Mouse (Mus musculus) layer of hippocampus, postnatal 14 days (tissue): Measurements from ENCODE around the gene Slamf1. TPM values are rescaled to one million over a fixed set of nuclear protein-coding genes. Genes with fewer than 3 reads are reported as not detected.

Experiments
- DNase-seq, 2 experiments: peaks; one replicate each; pipeline ENCODE4 v3.0.0; 2021 to 2022; ENCODE audit warnings: low spot score in 2 of 2, mixed read lengths in 1 of 2
- long read RNA-seq, 2 experiments: library from polyadenylated mRNA; stranded (forward); transcript quantifications; one replicate each; pipeline ENCODE4 v2.0.0; 2021
- total RNA-seq, 2 experiments: library from RNA; stranded (reverse); gene quantifications; 2 replicates each; pipeline ENCODE4 v1.2.3; 2021

Gene Slamf1
- total RNA-seq, result under 1 TPM in 1 of 2 experiments, not detected in 1; 0.31 TPM
- long read RNA-seq, experiment 1, result 0 reads
- long read RNA-seq, experiment 2, result 0 reads

DNA sequence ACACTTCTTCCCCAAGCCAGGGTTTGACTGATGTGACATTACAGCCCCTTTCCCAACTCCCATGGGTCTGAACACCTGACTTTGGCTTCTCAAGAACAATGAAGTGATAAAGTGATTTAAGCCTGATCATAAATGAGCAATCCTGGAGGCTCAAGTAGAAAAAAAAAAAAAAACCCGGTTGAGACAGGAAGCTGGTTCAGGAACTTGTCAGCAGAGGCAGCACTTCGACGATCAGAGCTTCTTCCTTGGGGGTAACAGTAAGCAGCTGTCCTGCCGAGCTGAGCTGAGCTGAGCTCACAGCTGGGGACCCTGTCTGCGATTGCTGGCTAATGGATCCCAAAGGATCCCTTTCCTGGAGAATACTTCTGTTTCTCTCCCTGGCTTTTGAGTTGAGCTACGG, at the start of gene Slamf1:
Gene Slamf1 (plus strand): TSS at position 230 of the 400 bp plus-strand sequence.
- DNase-seq, result no peak

- DNase-seq, result no peak
Observed at GRCm38 (mm10) chr1:171731195-171731594, 35.7 kb upstream of the Slamf1 start.

DNA sequence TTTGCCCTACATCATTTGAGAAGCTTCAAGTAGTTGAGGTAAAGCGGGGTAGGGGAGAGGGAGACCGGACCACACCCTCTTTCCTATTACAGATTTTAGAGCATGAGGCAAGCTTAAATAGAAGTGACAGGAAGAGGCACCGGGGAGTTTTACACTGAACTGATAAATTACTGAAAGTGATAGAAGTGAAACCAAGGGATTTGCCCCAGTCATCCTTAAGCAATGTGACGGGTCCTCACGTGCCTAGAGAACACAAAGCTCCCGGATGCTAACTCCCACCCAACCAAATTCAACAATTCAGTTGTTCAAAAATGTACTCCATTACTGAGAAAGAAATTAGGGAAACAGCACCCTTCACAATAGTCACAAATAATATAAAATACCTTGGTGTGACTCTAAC, 32.0 kb upstream of the Slamf1 start:
- DNase-seq, result no peak

DNA sequence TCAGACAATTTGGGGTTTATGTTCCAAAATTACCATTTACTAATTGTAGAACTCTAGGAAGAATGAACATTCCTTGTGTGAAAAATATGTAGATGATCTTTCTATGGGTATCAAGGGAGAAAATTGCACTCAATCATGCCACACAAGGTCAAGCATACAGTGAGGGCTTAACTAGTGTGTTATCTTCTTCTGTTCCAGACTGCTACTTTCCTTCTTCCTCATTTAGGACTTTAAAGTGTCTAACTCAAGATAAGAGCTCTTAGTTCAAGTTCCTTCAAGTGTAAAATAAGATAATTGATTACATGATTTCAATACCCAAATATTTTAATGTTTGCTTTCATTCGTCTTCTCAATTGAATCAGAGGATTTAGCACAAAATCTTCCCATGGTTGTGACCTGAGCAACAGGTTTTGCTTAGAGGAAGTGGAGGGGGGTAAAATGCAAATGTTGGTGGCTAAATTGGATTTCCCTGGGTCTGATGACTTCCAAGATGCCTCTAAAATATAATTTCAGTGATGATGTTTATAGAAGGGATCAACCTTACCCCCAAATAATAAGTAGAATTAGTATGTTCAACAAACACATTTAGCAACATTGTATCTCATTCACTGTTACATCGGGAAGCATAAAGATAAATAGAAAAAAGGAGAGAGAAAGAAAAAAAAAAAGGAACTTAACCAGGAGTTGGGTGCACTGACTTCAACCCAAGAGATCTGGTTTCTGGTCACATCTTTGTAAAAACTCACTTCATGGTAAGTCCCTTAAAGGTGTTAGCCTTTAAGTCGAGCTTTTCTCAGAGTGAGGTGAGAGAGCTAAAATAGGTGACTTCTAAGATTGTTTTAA, 18.6 kb upstream of the Slamf1 start:
- no peak for DNase-seq

DNA sequence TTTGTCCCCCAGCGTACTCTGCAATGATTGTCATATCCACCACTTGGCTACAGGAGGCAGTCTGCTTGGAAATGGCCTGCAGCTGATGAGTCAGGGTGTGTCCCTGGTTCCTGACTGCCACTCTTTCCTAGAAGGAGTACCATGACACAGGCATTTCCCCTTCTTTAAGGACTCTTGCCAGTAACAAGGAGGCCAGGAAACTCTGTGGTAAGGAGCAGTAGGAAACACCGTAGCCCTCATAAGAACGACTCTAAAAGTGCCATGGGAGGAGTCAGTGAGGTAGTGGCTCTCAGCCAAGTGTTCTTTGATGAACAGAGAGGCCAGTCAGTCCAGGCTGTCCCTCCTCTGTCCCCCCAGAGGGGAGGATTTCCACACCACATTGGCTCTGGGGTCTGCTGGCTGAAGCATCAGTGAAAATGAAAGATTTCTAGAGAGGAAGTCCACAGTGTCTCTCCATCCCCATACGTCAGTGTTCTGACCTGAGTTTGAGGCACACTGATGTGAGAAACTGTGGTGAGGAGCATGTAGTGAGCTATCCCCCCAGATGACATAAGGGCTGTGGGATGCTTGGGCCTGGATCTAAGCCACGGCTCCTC, 5.0 kb upstream of the Slamf1 start:
- DNase-seq, result peak in 1 of 2 experiments; percentile 31

- no peak for DNase-seq
Observed at GRCm38 (mm10) chr1:171770996-171771395, 4.1 kb downstream of the Slamf1 start.

- no peak for DNase-seq
Observed at GRCm38 (mm10) chr1:171772121-171772735, 5.3 kb downstream of the Slamf1 start.

DNA sequence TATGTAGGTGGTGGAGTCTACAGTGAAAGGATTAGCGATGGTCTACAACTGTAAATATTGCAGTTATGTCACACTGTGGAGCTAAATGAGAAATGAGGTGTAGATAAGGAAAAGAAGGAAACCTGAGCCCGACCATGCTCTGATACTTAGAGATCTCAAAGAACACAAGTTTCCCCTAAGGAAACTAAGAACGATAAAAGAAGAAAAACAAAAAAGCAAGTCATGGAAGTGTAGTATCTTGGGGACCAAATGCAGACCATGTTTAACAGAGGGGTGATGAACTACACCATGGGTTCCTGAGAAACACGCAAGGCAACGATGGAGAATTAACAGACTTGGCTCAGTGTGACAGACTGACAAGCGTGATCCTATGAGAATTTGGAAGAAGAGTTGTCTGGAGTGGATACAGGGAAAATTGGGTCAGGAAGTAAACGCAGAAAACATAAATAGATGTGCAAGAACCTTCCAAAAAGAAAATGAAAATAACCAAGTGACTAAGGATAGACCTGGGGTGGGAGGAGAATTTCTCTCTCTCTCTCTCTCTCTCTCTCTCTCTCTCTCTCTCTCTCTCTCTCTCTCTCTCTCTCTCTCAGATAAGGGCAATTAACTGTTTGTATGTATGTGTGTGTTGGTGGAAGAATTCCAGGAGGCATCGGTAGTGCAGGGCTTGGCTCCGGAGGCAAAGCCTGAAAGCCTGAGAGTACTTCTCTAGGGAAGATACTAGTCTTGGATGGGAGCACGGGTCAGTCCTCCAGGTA, 6.5 kb downstream of the Slamf1 start:
- DNase-seq, result no peak

DNA sequence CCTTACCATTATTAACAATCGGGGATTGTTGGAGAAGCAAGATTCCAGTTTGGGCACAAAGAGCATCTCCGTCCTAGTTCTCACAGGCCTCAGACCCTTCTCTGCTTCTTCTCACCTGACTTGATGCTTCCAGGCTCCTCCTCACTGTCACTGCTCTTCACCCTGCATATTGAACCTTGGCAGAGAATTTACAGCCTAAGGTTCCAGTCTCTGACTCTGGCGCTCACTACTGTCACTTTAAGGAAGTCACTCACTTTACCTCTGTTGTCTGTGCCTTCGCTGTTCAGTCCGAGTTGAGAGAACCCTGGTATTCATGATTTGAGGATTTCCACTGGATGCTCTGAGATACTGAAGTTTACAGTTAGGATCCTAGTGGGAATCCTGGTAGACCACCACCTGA, 7.3 kb downstream of the Slamf1 start:
- no peak for DNase-seq

DNA sequence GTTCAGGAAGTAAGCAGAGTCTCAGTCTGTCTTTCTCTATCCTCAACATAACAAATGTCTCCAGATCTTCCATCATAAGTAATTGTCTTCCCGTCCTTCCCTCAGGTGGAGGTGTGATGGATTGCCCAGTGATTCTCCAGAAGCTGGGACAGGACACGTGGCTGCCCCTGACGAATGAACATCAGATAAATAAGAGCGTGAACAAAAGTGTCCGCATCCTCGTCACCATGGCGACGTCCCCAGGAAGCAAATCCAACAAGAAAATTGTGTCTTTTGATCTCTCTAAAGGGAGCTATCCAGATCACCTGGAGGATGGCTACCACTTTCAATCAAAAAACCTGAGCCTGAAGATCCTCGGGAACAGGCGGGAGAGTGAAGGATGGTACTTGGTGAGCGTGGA, 7.8 kb downstream of the Slamf1 start:
- DNase-seq, result no peak

DNA sequence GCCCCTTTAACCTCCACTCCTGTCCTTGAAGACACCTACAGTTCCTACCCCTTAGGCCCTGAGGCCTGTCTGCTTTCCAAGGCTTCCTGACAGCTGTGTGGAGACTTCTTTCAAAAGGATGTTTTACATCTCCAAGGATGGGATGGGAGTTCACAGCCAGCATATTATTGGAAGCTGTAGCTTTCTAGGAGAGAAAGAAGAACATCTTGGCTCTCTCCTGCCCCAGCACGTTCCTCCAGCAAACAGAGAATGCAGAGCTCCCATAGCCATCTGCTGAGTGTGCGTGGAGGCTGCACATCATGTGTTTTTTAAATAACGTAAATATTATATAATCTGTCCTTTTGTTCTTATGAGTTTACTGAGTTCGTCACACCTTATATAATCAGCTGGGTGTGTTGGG, 8.9 kb downstream of the Slamf1 start:
- DNase-seq, result no peak

GRCm38 (mm10) chr1:171777026-171777425, 10.1 kb downstream of the Slamf1 start:
- no peak for DNase-seq

DNA sequence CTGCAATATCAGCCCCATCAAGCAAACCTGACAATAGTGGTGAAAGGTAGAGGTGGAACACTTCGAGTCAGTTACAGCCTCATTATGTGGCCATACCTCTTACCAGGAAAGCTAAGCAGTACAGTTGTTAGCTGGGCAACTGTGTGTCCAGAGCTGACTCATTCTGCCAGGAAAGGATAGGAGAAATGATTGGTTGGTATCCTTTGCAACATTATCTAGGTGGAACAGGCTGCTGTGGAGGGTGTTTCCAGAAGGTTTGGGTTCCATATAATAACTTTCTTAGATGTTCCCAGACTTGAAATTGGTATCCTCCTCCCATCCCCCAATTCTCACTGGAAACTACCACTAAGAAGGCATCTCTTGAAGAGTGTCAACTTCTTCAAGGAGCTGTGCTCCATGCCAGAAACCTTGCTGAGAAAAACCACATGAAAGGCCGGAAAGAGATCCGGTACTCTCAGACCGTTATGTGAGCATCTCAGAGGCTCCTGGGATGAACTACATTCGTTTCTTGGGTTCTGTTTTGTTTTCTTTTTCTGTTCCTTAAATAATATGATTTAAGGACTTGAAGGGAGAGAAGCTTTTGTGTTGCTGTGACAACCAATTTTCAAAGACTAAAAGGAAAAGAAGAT, 15.5 kb downstream of the Slamf1 start:
- DNase-seq, result no peak

GRCm38 (mm10) chr1:171785871-171786270, 18.9 kb downstream of the Slamf1 start:
- no peak for DNase-seq

- DNase-seq, result no peak
Observed at GRCm38 (mm10) chr1:171787281-171788015, 20.5 kb downstream of the Slamf1 start.

DNA sequence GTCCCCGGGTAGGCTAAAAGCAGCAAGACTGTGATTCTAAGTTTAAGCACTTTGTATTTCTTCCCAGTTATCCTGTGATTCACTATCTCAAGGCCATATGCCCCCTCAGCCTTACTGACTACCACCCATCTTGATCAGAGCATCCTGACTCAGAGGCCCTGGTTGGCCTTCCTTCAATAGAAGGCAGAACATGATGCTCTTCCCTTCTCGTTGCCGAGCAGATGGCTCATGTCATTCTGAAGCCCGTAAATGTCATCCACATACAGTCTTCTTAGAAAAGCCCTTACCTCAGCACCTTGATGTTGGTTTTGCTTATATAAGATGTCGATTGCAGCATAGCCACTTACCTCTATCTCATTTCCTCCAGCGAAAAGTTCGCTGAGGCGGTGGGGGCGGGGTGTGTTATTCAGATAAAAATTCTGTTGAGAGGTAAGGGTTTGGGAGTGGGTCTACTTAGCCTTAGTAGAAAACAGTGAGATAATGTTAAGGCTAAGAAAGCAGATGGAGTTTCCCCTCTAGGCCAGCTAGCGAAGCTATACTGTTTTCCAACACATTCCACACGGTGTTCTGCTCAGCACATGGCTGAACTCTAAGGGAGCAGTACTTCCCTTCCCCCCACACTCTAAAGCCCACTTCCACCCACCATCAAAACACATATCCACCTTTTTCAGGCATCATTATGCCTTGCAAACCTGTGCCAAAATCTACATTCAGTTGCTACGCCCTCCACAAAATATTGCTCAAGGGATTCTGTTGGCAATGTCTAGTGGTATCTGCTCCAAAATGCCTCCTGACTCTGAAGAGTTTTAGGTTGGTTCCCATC, 21.7 kb downstream of the Slamf1 start:
- DNase-seq, result peak in 1 of 2 experiments; percentile 24

DNA sequence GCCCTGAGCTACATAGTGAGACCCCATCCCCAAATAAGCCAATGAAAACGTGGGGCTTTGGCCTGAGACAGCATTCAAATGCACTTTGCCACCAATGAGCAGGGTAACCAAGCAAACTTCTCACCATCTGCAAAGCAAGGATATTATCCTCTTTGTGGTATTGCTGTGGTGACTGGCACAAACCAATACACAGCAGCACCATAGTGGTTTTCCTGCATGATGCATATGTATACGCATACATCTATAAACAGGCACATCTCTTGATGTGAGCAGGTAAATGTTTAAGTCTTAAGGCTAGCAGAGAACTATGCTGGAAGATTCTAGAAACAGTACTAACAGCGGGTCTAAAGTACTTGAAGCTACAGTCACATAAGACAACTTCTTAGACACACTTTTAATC, 22.5 kb downstream of the Slamf1 start:
- no peak for DNase-seq

- DNase-seq, result no peak
Observed at GRCm38 (mm10) chr1:171791491-171791890, 24.6 kb downstream of the Slamf1 start.

- DNase-seq, result no peak
Observed at GRCm38 (mm10) chr1:171796185-171796584, 29.3 kb downstream of the Slamf1 start.
